Mouse (Mus musculus): ENCODE results near the gene Ttc34. TPM values are rescaled to one million over a fixed set of nuclear protein-coding genes. Genes with fewer than 3 reads are reported as not detected.

Ttc34 gene
- polyA plus RNA-seq, 1 experiment, result 1.00 TPM

DNA sequence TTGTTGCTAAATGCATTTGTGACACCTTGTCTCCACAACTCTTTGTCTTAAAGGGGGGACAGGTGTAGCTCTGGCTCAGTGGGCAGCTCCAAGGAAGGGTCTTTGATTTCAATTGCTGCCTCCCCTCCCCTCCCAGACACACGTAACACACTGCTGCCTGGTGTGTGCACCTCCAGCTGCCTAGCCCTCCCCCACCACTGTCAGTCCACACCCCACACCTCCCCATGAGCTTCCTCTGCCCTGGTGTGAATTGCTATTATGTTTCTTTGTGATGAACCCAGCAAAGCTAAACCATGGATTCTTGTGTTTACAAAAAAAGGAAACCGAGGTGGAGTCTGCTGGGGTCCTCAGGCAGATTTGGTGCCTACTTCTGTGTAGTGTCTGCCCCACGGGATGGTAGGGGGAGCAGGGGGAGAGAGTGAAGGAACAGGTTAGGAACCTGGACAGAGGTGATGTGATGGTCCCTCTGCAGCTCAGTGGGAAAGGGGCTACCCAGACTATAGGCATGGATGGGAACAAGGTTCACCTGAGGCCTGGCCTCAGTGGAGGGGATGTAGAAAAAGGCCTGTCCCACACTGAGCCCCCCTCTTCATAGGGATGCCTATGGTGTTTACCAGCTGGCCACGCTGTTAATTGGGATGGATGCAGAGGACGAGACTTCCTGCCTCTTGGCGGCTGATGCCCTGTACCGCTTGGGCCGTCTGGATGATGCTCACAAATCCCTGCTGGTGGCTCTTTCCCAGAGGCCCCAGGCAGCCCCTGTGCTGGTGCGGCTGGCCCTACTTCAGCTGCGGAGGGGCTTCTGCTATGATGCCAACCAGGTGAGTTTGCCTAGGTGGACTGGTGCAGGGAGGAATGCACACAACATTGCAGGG is 20.3 kb downstream of the Ttc34 start:
- no peak for TF ChIP-seq POLR2A (IDR thresholded peaks at IDR 0.05; ENCODE audit: borderline replicate concordance, extremely low read depth, insufficient read depth, insufficient read length, poor library complexity, severe bottlenecking)
- TF ChIP-seq CTCF (IDR thresholded peaks at IDR 0.05; ENCODE audit: borderline replicate concordance, extremely low read depth, insufficient read depth, insufficient read length), result no peak

DNA sequence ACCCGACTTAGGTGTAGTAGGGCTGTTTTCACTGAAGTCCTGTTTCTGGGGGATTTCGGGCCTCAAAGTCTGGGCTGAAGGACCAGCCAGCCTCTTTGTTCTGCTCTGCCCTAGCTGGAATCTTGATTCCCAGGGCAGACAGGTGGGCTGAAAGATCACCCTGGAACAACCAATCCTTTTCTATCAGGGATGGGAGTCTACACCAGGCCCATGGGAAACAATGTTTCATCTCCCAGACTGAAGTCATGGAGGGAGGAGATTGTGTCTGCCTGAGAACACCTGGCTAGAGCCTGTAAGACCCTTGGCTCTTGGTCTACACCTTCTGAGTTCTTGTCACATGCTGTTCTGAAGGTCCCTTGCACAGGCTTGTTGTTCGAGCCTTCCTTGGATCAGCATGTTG is 21.3 kb downstream of the Ttc34 start:
- TF ChIP-seq CTCF (IDR thresholded peaks at IDR 0.05; ENCODE audit: borderline replicate concordance, extremely low read depth, insufficient read depth, insufficient read length) (no peak), POLR2A (IDR thresholded peaks at IDR 0.05; ENCODE audit: borderline replicate concordance, extremely low read depth, insufficient read depth, insufficient read length, poor library complexity, severe bottlenecking) (no peak)

More for the DNA sequence above, 20.3 kb downstream of the Ttc34 start:
- DNase-seq (ENCODE audit: low read depth), result no peak

DNA sequence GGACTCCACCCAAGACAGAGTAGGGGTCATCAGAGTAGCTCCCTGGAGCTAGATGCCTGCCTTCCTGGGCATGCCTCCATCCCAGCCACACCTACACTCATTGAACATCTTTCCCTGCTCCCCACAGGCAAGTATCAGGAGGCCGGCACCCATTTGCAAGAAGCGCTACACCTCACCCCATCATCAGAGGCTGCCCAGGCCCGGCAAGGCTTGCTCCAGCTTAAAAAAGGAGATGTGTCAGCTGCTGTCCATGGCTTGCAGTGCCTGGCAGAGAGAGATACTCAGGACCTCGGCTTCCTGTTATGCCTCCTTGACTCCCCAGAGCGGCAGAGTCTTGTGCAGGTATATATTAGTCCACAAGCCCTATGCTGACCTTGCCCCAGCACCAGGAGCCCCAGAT is 24.7 kb downstream of the Ttc34 start:
- no peak for DNase-seq (ENCODE audit: low read depth)
- TF ChIP-seq POLR2A (IDR thresholded peaks at IDR 0.05; ENCODE audit: borderline replicate concordance, extremely low read depth, insufficient read depth, insufficient read length, poor library complexity, severe bottlenecking) (no peak), CTCF (IDR thresholded peaks at IDR 0.05; ENCODE audit: borderline replicate concordance, extremely low read depth, insufficient read depth, insufficient read length) (no peak)

More for the DNA sequence above, 21.3 kb downstream of the Ttc34 start:
- no peak for DNase-seq (ENCODE audit: low read depth)

- TF ChIP-seq CTCF (IDR thresholded peaks at IDR 0.05; ENCODE audit: borderline replicate concordance, extremely low read depth, insufficient read depth, insufficient read length) (no peak), POLR2A (IDR thresholded peaks at IDR 0.05; ENCODE audit: borderline replicate concordance, extremely low read depth, insufficient read depth, insufficient read length, poor library complexity, severe bottlenecking) (no peak)
- no peak for DNase-seq (ENCODE audit: low read depth)
Measured at GRCm38 (mm10) chr4:154863436-154863935, 26.2 kb downstream of the Ttc34 start.

DNA sequence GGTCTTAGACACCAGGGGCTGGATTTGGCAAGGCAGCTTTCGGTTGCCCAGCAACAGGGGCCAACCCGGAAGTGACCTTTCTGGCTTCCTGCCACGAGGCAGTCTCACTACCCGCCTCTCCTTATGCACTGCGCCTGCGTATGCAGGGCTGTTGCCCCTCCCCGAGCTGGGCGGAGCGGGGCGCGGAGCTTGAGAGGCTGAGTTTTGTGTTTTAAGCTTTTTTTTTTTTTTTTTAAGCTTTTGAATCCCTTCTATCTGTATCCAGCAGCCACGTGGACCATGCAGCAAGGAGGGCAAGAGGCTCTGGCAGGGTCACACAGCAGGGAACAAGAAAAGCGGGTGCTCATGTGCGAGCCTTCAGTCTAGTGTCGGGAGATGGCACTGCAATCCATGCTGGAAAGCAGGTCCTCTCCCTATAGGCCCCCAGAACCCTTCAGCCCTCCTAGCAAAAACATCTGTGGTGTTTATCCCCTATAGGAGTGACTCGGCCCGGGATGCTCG is 27.1 kb downstream of the Ttc34 start:
- TF ChIP-seq POLR2A (IDR thresholded peaks at IDR 0.05; ENCODE audit: borderline replicate concordance, extremely low read depth, insufficient read depth, insufficient read length, poor library complexity, severe bottlenecking) (peak; percentile 50; the same call in 1 of the 2 replicates), CTCF (IDR thresholded peaks at IDR 0.05; ENCODE audit: borderline replicate concordance, extremely low read depth, insufficient read depth, insufficient read length) (peak; percentile 60)
- peak; percentile 97 for DNase-seq (ENCODE audit: low read depth)

DNA sequence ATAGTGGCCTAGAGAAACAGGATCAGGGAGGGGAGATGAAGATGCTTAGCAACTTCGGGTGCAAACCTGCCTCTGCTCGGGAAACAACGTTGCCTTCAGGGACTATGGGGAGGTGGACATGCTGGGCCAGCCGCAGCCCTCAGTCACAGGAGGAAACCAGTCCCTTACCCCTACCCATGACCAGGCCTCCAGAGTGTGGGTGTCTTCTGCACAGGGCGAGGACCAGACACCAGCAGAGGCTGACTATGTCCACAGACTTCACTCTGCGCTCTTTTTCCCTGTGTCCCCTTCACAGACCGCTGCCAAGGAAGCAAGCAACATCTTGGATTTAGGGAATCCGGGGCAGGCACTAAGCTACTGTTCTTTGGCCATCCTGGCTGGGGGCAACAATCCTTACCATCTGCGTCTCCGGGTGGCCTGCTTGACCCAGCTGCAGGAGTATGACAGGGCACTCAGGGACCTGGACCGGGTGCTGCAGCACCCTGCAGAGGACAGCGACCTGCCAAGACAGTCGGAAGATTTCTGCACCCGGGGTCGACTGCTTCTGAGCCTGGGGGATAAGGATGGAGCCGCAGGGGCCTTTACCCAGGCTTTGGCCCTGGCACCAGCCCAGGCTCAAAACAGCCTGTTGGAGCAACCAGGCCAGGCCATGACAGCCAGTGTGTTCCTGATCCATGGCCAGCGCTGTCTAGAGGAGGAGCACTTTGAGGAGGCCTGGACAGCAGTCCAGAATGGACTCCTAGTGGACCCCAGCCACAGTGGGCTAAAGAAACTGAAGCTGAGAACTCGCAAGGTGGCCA is 27.9 kb downstream of the Ttc34 start:
- TF ChIP-seq CTCF (IDR thresholded peaks at IDR 0.05; ENCODE audit: borderline replicate concordance, extremely low read depth, insufficient read depth, insufficient read length) (no peak), POLR2A (IDR thresholded peaks at IDR 0.05; ENCODE audit: borderline replicate concordance, extremely low read depth, insufficient read depth, insufficient read length, poor library complexity, severe bottlenecking) (no peak)
- DNase-seq (ENCODE audit: low read depth), result no peak

GRCm38 (mm10) chr4:154866391-154866790 is 29.1 kb downstream of the Ttc34 start:
- DNase-seq (ENCODE audit: low read depth), result no peak
- TF ChIP-seq POLR2A (IDR thresholded peaks at IDR 0.05; ENCODE audit: borderline replicate concordance, extremely low read depth, insufficient read depth, insufficient read length, poor library complexity, severe bottlenecking), result no peak
- no peak for TF ChIP-seq CTCF (IDR thresholded peaks at IDR 0.05; ENCODE audit: borderline replicate concordance, extremely low read depth, insufficient read depth, insufficient read length)

- TF ChIP-seq CTCF (IDR thresholded peaks at IDR 0.05; ENCODE audit: borderline replicate concordance, extremely low read depth, insufficient read depth, insufficient read length), result no peak
- DNase-seq (ENCODE audit: low read depth), result no peak
Measured at GRCm38 (mm10) chr4:154867257-154867656, 30.0 kb downstream of the Ttc34 start.

- TF ChIP-seq CTCF (IDR thresholded peaks at IDR 0.05; ENCODE audit: borderline replicate concordance, extremely low read depth, insufficient read depth, insufficient read length) (no peak), POLR2A (IDR thresholded peaks at IDR 0.05; ENCODE audit: borderline replicate concordance, extremely low read depth, insufficient read depth, insufficient read length, poor library complexity, severe bottlenecking) (no peak)
- DNase-seq (ENCODE audit: low read depth), result no peak
Measured at GRCm38 (mm10) chr4:154869440-154869839, 32.2 kb downstream of the Ttc34 start, which contains the start of gene Mmel1. Mmel1 (plus strand) TSS chr4:154869585.

DNA sequence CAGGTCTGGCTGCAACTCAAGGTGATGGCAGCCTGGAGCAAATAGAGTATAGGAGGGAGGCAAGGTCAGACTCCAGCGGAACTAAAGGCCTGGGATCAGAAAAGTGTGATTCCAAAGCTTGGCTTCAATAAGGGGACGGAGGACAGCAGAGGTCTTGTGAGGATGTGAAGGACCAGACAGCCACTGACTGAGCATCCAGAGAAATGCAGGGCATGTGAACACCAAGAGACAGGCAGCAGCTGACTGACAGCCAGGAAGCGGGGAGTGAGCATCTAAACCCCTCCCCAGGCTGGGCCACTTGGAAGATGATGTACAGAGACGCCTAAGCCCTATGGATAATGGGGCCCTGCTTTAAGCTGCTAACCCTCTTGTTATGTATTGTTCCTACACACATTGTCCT is 33.5 kb downstream of the Ttc34 start:
- DNase-seq (ENCODE audit: low read depth), result no peak
- no peak for TF ChIP-seq CTCF (IDR thresholded peaks at IDR 0.05; ENCODE audit: borderline replicate concordance, extremely low read depth, insufficient read depth, insufficient read length)
- no peak for TF ChIP-seq POLR2A (IDR thresholded peaks at IDR 0.05; ENCODE audit: borderline replicate concordance, extremely low read depth, insufficient read depth, insufficient read length, poor library complexity, severe bottlenecking)

DNA sequence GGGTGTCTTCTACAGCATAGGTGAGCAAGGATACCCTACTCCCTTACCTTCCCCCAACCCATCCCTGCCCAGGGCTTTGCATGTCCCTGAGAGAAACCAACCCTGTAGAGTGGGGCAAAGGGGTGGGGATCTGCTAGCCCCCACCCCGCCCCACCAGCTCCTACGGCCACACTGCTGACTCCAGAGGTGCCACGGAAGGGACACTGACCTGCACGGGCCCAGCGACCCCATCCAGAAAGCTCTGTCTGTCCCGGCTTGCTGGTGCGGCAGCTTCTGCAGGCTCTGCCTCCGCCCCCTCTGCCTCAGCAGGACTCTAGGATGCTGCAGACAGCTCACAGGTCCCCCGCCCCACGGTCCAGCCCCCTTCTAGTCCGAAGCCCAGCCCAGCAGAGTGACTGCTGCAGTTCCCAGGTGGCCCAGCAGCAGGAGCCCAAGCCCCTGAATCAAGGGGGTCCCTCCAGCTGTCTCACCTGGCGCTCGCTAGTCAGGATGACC is 34.5 kb downstream of the Ttc34 start:
- peak; percentile 53 for DNase-seq (ENCODE audit: low read depth)
- TF ChIP-seq POLR2A (IDR thresholded peaks at IDR 0.05; ENCODE audit: borderline replicate concordance, extremely low read depth, insufficient read depth, insufficient read length, poor library complexity, severe bottlenecking) (no peak), CTCF (IDR thresholded peaks at IDR 0.05; ENCODE audit: borderline replicate concordance, extremely low read depth, insufficient read depth, insufficient read length) (peak; percentile 34; the same call in 1 of the 2 replicates)

Measured in brain, embryonic 14.5 days (tissue).